Mouse (Mus musculus) E14TG2a.4 (cell line): ENCODE measurements at regions not wholly inside any gene's neighbourhood (a gene's known extent, or its start where the extent isn't known, plus 50 kb on each side); places are given as distances from the start of the nearest gene placed in this dataset.

ENCODE experiments used
- CTCF ChIP-seq: conservative IDR thresholded peaks from 2 replicates; pipeline ENCODE4 v1.5.1; 2014; ENCODE audit warnings: low read length
- NANOG ChIP-seq: IDR thresholded peaks from 2 replicates; pipeline ENCODE4 v1.6.1; 2014; ENCODE audit warnings: borderline replicate concordance, low read length, mixed read lengths

DNA sequence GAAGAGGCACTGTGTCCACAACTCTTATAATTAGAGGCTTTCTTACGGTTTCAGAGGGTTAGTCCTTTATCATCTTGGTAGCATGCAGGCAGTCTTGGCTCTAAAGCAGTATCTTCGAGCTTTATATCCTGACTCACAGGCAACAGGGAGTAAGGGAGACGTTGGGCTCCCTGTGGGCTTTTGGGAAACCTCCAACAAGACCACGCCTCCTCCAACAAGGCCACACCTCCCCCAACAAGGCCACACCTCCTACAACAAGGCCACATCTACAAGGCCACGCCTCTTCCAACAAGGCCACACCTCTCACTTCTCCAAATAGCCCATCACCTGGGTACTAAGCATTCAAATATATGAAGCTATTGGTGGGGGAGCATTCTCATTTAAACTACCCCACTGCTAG lies 160.7 kb downstream of the Adgrd1 start:
- TF ChIP-seq CTCF (no peak), NANOG (no peak)
